Mouse (Mus musculus) kidney, adult 2 months (tissue): ENCODE data around the gene Prss38.
A peak's percentile ranks its signal among the peaks of the same experiment; 100 is the strongest.

ENCODE experiments used
- CTCF ChIP-seq: fragments of 200-500 bp; conservative IDR thresholded peaks from 2 replicates; pipeline ENCODE4 v1.5.1; 2011; ENCODE audit warnings: low read depth, mild to moderate bottlenecking, control low read depth, low read length, moderate library complexity, mixed read lengths; ENCODE audit not compliant: insufficient read depth, insufficient read length
- POLR2A ChIP-seq: fragments of 200-500 bp; IDR thresholded peaks from one replicate; pipeline ENCODE4 v1.6.1; 2011; ENCODE audit warnings: low read depth, low read length, control low read depth

DNA sequence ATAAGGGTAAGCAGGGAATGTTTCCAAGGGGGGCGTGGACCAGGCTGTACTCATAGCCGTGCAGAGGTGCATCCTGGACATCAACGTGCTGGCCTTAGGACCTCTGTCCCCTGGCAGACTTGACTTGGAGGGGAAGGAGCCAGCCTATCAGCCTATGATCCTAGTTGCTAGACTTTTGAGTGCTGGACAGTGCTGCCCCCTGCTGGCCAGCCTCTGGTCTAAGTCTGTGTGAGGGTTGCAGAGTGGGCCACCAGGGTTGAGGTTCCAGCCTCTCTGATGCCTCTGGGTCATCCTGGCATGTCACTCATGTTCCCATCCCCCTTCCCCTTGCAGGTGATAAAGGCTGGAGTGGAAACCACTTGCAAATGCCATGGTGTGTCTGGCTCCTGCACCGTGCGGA is 44.9 kb downstream of the Prss38 start:
- TF ChIP-seq CTCF (peak; percentile 72), POLR2A (no peak)
